Mouse (Mus musculus) lung, embryonic 14.5 days (tissue): Measurements from ENCODE around the gene Olfr434. TPM values are rescaled to one million over a fixed set of nuclear protein-coding genes. Genes with fewer than 3 reads are reported as not detected.

Experiments used
- ATAC-seq: fragments of 200-750 bp; cut with Nextera tagmentation; 2 replicates; pipeline ENCODE4 v1.8.0; 2017; ENCODE audit warnings: mild to moderate bottlenecking, moderate TSS enrichment, moderate library complexity; ENCODE audit not compliant: insufficient read depth
- DNase-seq: peaks from one replicate; pipeline ENCODE4 v3.0.0-alpha.2; 2015
- H3K27ac ChIP-seq: fragments of 300-500 bp; sonication (generic); 2 replicates; pipeline ENCODE4 v1.5.1; 2014; ENCODE audit warnings: low read depth, mild to moderate bottlenecking, moderate library complexity
- H3K27me3 ChIP-seq: fragments of 300-500 bp; sonication (generic); 2 replicates; pipeline ENCODE4 v1.6.1; 2014; ENCODE audit warnings: low read length, control low read depth; ENCODE audit not compliant: insufficient read depth
- H3K36me3 ChIP-seq: fragments of 300-500 bp; sonication (generic); 2 replicates; pipeline ENCODE4 v1.6.1; 2014; ENCODE audit warnings: control low read depth; ENCODE audit not compliant: insufficient read depth
- H3K4me1 ChIP-seq: fragments of 300-500 bp; sonication (generic); 2 replicates; pipeline ENCODE4 v1.6.1; 2014; ENCODE audit warnings: antibody characterized with exemption, control low read depth; ENCODE audit not compliant: insufficient read depth
- H3K4me2 ChIP-seq: fragments of 300-500 bp; sonication (generic); 2 replicates; pipeline ENCODE4 v1.6.1; 2014; ENCODE audit warnings: mild to moderate bottlenecking
- H3K4me3 ChIP-seq: fragments of 300-500 bp; sonication (generic); 2 replicates; pipeline ENCODE4 v1.5.1; 2014; ENCODE audit warnings: low read depth, low read length
- H3K9ac ChIP-seq: fragments of 300-500 bp; sonication (generic); 2 replicates; pipeline ENCODE4 v1.6.1; 2014
- H3K9me3 ChIP-seq: fragments of 300-500 bp; sonication (generic); 2 replicates; pipeline ENCODE4 v1.6.1; 2016; ENCODE audit warnings: low read depth, low read length, control low read depth
- CTCF ChIP-seq: IDR thresholded peaks from 2 replicates; pipeline ENCODE4 v1.5.1; 2016; ENCODE audit warnings: antibody characterized with exemption, low read depth
- WGBS: fragments of 180-500 bp; shearing (Covaris S2); extraction: QIAGEN DNeasy Blood & Tissue Kit; methylation state at CpG from one replicate; pipeline ENCODE4 v1.1.7; 2014; 5-methylcytosine and 5-hydroxymethylcytosine counted together
- polyA plus RNA-seq: library from polyadenylated mRNA; unstranded; fragments of >200 nt; fragmentation: Nextera tagmentation; extraction: Ambion mirVana; gene quantifications from 2 replicates; pipeline ENCODE4 v1.2.1, GENCODE M21; 2014

The Olfr434 gene
- polyA plus RNA-seq, 1 experiment from 2014 or later, result not detected

DNA sequence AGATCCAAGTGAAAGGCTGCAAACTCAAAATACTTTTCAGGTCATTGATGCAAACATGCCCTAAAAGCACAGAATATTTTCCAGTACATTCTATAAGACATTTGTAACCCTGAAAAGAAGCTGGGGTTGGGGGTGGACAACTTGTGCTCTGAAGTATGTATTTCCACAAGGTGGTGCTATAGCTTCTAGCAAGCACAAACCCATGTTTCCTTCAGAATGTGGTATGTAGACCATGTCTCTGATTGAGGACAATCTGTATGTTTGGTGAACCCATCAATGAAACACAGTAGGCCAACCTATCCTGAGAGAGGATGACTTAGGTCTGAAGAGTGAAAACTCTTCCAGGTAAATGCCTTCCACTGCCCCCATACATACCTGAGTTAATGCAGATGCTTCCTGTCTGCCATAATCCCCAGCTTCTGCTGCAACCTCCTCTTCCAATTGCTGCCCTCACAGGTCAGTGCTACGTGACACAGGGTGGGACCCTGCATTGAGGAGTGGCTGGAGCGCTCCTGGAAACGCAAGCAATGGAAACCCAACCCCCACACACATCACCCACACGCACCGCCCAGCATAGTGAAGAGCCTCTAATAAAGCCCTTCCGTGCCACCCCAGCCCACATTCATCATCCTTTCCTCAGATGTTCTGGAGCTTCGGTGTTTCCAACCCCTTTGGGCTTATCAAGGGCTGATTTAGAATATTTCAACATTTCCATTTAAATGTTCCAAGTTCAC, 41.5 kb downstream of the Olfr434 start:
- Histone ChIP-seq H3K4me1 (no peaks in the 10 kb centered on the region), H3K4me3 (no peak overlapping the region), H3K9ac (no peak overlapping the region), H3K4me2 (no peak overlapping the region), H3K36me3 (no peaks in the 10 kb centered on the region), H3K9me3 (no peaks in the 10 kb centered on the region), H3K27ac (no peak overlapping the region), H3K27me3 (no peaks in the 10 kb centered on the region)
- ATAC-seq, result peak; percentile 57; the same call in 1 of the 2 replicates
- WGBS, result 61% methylated on average over 7 of the region's 7 CpGs
- DNase-seq, result peak; percentile 77
- peak; percentile 75 for TF ChIP-seq CTCF

DNA sequence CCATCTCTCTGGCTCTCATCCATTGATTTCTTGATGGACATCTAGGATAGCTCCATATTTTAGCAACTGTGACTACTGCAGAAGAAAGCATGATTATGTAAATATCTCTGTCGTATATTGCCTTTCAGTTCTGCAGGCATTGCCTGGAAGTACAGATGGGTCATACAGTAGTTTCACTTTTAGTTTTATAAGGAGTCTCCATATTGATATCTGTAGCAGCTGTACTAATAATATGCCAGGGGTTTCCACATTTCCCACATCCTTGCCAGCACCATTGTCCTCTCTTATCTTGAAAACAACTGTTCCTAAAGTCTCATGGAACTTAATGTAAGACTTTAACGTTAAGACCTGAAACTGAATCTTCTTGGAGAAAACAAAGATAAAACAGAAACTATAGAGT, 47.9 kb downstream of the Olfr434 start:
- no peak for TF ChIP-seq CTCF
- H3K4me2 ChIP-seq, result no peak overlapping the region
- H3K27me3 ChIP-seq, result no peaks in the 10 kb centered on the region
- DNase-seq (no peak), ATAC-seq (no peak)
- no peaks in the 10 kb centered on the region for H3K9me3 ChIP-seq
- H3K36me3 ChIP-seq, result 0 out of 2 replicates have a peak, but pooled peaks cover 7% of the 10 kb centered on the region
- H3K9ac ChIP-seq, result no peak overlapping the region
- H3K4me1 ChIP-seq, result no peaks in the 10 kb centered on the region
- H3K27ac ChIP-seq, result no peak overlapping the region
- 67% methylated on average over 2 of the region's 2 CpGs for WGBS
- no peak overlapping the region for H3K4me3 ChIP-seq

GRCm38 (mm10) chr6:43265363-43266041, 52.7 kb downstream of the Olfr434 start, which contains the start of gene Arhgef5:
Gene Arhgef5 (plus strand): TSS chr6:43265582.
- TF ChIP-seq CTCF, result no peak
- DNase-seq, result peak; percentile 76
- peak within 1 kb of the TSS; percentile 85 for H3K4me2 ChIP-seq
- no peaks in the 10 kb centered on the region for H3K9me3 ChIP-seq
- under 1% methylated on average over 47 of the region's 48 CpGs for WGBS
- H3K27me3 ChIP-seq, result no peaks in the 10 kb centered on the region
- H3K9ac ChIP-seq, result peak within 1 kb of the TSS; percentile 91
- H3K36me3 ChIP-seq, result 0 out of 2 replicates have a peak, but pooled peaks cover 7% of the 10 kb centered on the region
- peak; percentile 86 for ATAC-seq
- H3K4me1 ChIP-seq, result peaks cover 9% of the 10 kb centered on the region; the same call in 1 of the 2 replicates
- peak within 1 kb of the TSS; percentile 74 for H3K4me3 ChIP-seq
- H3K27ac ChIP-seq, result peak within 1 kb of the TSS; percentile 83

DNA sequence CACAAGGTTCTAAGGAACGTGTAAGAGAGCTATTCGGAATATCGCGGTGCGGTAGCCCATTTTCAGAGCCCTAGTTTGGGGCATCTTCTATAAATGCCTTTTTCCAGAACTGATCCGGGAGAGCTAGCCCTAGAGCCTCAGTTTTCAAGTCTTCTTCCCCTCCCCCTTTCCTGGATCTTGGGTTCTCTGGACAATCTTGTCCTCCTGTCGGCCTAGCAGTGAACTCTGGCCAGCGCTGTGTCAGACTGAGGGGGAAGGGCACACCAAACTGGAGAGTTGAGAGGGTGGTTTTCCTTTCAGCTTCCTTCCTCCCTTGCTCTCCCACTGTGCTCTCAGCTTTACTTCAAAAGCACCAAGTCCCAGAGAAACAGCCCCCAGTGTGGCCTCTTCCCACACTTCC, 53.5 kb downstream of the Olfr434 start:
- peak overlapping the region; percentile 83 for H3K27ac ChIP-seq
- no peaks in the 10 kb centered on the region for H3K9me3 ChIP-seq
- H3K4me1 ChIP-seq, result peaks cover 9% of the 10 kb centered on the region; the same call in 1 of the 2 replicates
- H3K4me3 ChIP-seq, result peak overlapping the region; percentile 74
- peak; percentile 37 for TF ChIP-seq CTCF
- no peaks in the 10 kb centered on the region for H3K27me3 ChIP-seq
- H3K4me2 ChIP-seq, result peak overlapping the region; percentile 85
- H3K9ac ChIP-seq, result peak overlapping the region; percentile 91
- 1% methylated on average over 8 of the region's 8 CpGs for WGBS
- DNase-seq (peak; percentile 84), ATAC-seq (peak; percentile 74)
- 0 out of 2 replicates have a peak, but pooled peaks cover 7% of the 10 kb centered on the region for H3K36me3 ChIP-seq

Other genes starting within 250 kb of the Olfr434 start
- gene Olfr441, start 106.7 kb upstream of the Olfr434 start, polyA plus RNA-seq, result not detected in 2 replicates
- not detected in 2 replicates for gene Olfr237-ps1, start 66.5 kb upstream of the Olfr434 start, polyA plus RNA-seq
- gene Olfr437, start 49.7 kb upstream of the Olfr434 start, polyA plus RNA-seq, result not detected in 2 replicates
- not detected in 2 replicates for gene Olfr13, start 40.9 kb upstream of the Olfr434 start, polyA plus RNA-seq
- not detected in 2 replicates for gene Olfr435, start 15.9 kb upstream of the Olfr434 start, polyA plus RNA-seq
- gene Olfr47, start 18.5 kb downstream of the Olfr434 start, polyA plus RNA-seq, result not detected in 2 replicates
- gene Arhgef5, start 52.6 kb downstream of the Olfr434 start, polyA plus RNA-seq, result 20.3 and 21.2 TPM in 2 replicates
- 0.29 and 0.45 TPM in 2 replicates for gene Nobox, start 96.5 kb downstream of the Olfr434 start, polyA plus RNA-seq